Mouse (Mus musculus) cerebellum, postnatal 4 days (tissue): ENCODE data around the gene Glis3.

Experiments
- DNase-seq, 2 experiments: peaks; one replicate each; pipeline ENCODE4 v3.0.0; 2022; ENCODE audit warnings: low spot score in 2 of 2, mixed read lengths in 1 of 2

Glis3 gene

DNA sequence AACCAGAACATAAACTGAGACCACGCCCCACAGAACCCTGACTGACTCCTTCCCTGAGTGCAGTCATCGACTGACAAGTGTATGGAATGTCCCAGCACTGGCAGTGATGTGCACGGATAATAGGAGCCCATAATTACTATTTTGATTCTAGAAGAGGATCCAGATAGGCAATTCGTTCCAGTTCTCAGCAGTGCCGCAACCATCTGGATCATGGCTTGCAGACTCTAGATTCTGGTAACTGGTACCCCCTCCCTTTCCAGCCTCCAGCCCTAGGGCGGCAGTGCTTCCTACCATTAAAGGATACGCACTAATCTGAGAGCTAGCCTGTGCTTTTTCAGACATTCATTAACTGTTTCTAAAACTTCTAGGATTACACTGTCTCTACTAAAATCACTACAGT is 24.7 kb downstream of the Glis3 start:
- no peak for DNase-seq

DNA sequence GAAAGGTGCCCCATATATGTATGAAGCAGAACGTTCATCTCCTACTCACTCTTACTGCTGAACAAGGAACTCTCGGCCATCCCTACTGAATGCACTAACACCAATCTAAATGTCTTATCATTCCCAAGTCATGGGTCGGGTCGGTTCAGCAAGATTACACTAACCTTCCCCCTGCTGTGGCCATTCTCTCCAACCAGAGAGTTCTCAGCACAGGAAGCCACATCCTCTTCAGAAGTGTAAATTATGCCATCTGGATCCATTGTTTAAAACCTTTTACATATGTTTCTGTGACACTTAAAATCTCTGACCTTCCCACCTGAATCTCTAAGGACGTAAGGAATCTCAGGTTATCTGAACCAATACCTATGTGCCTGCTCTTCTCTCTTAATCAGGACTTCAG is 29.0 kb downstream of the Glis3 start:
- DNase-seq: no peak

DNA sequence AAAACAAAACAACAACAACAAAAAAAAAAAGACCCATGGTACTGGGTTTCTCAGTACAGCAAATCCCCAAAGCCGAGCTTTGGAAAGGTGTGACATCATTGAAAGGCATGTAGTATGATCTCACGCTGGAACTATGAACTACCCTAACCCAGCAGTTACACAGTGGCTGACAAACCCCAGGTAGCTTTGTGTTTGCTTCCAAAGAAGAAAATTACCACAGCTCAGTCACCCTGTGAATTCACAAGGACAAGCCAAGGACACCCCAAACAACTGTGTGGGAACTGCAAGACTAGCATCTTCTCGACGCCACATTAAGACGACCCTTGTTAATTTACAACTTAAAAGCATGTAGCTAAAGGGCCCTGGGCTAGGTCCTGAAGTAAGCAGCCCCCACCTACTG is 30.4 kb downstream of the Glis3 start:
- no peak for DNase-seq

DNA sequence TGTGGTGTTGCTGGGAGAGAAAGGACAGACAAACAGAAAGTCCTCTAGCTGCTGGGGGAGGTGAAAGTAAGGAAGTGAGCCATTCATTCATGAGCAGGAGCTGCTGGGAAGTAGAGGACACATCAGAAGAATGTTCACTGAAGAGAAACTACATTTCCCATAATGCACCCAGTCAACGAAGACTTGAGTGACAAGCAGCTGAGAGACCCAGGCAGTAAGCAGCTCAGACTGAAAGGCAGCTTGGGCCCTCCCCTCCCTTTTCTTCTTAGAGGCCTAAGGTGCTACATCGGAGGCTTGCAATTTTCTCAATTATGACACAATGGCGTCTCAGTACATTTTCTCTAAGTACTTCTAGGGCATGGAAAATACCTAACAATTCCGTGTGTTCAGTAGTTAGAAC is 31.0 kb downstream of the Glis3 start:
- no peak for DNase-seq

DNA sequence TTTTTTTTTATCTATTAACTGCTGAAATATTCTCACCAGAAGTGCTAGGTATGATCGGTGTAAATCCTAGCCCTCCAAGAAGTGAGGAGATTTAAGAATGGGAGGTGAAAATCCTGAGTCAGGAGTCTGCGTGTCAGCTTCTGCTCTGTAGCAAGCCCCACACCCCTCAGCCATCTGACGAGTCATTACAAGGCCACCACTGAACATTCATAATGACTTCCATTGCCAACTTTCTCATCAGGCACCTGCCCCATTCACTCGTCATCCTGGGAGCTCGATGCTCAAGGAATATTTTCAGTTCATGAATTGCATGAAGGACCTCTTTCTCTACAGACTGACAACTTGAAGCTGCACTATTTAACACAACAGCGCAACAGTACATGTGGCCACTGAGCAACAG is 32.5 kb downstream of the Glis3 start:
- no peak for DNase-seq

DNA sequence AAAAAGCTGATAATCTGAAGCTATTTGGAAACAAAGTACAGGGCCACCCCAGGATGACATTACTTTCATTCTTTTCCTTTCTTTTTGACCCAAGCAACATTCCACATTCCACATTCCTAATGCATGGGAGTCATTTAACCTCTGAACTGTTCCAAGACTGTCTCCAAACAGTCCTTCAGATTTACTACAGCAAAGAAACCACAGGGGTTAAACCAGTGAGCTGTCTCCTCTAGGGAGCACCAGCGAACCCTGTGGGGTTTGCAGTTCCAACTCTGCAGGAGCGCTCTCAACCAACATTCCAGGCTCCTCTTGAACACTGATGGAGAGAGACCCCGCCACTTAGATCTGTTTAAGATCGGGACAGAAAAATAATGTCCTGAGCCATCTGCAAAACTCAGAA is 33.6 kb downstream of the Glis3 start:
- DNase-seq: no peak

DNA sequence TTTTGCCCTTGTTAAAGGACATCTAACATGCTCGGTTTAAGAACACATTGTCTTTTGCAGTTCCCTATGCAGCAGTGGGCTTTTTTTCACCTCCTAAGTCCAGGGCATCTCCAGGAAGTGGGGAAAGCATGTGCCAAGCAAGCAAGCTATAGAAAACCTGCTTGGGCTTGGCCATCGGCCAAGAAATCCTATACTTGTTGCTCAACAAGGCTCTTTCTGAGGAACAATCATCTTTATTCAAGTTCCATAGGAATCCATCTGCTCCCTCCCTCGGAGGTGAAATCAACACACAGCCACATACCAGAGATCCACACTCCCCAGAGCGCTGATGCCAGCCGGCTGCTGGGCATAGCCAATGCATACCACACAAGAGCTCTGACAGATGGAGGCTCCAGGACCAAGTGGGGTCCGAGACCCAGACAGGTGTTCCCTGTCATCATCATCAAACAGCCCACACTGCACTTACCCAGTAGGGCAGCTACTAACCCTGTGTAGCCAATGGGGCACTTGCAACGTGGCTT is 39.0 kb downstream of the Glis3 start:
- DNase-seq: no peak

DNA sequence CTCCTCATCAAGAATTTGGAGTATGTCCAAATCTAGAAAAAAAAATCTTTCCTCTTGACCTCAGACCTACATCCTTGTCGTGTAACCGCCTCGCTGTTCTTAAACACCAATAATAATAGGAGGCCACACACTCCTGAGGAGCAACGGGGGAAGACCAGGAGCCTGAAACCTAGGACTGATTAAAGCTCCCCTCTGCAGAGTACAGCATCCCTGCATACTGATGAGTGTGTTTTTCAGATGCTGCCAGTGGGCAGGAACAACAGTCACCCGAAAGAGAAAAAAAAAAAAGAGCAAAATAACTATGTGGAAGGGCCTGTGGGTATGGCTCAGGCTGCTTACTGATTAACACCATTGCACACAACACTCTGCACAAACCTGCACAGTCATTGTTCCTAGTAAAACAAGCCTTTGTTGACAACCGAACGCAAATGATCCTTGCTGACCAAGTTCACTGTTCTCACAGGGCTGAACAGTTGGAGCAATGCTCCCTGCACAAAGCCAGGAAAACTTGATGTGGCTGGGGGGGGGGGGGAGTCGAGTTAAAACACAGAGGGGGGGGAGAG is 43.8 kb downstream of the Glis3 start:
- no peak for DNase-seq

DNA sequence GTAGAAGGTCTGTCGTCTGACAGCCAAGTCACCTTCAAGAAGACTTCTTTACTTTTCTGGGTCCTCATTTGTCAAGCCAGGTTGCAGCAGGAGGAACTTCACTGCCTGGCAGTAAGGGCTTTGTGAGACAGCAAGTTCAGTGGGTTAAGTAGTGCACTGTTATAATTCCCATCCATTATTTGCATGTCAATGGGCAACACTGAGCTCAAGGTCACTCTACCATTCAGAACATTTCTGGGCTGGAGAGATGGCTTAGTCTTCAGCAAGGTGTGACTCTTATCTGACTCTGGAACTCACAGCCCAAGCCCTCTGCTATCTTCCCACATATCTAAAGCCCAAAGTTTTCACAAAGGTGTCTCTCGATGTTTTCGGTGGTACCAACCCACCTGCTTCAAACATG is 44.9 kb downstream of the Glis3 start:
- no peak for DNase-seq

DNA sequence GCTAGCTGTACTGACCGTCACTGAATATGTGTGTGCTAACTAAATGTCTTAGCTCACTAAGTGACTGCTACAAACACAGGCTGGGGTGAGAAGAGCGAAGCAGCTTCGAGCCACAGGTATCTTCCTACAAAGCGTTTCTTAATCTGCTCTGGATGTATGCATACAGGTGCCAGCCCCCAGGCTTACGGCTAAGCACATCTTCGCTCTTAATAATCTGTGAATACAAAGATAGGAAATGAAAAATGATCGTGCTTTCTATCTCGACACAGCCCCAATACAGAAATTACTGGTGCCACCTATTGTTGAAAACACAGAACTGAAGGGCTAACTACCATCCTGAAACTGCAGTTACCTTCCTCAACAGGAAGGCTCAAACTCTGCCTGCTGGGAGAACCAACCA is 51.5 kb downstream of the Glis3 start:
- peak in 1 of 2 experiments; percentile 8 for DNase-seq

DNA sequence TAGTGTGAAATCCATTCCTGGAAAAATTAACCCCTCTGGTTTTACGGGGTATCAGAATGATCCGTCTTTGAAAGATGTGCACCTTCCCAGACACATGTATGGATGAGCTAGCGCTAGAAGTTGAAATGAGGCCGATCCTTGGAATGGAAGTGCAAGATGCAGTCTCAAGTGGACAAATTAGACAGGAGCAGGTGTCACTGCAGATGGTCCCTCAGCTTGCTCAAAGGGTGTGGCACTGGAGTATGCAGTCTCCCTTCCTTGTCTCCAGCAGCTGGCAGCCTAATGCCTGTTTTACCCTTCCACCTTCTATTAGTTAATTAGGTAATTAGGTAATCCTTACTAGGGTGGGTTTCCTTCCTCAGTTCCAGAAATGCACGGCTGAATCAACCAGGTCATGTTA is 53.7 kb downstream of the Glis3 start:
- no peak for DNase-seq

DNA sequence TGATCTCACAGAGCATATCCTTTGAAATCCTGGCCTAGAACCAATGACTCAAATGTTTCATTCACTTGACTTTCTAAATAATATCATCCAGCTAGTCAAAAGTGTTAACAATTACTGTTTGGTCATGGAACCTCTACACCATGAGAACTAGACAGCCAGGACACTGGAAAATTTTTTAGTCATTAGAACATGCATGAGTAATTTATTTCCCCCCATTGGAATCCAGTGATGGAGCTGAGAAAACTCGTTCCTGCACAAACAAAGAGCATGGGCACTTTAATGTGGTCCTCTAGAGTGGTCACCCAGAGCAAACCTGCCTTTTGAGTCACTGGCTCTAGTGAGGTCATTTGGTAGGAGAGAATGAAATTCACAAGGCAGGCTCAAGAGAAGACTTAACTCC is 55.3 kb downstream of the Glis3 start:
- no peak for DNase-seq

DNA sequence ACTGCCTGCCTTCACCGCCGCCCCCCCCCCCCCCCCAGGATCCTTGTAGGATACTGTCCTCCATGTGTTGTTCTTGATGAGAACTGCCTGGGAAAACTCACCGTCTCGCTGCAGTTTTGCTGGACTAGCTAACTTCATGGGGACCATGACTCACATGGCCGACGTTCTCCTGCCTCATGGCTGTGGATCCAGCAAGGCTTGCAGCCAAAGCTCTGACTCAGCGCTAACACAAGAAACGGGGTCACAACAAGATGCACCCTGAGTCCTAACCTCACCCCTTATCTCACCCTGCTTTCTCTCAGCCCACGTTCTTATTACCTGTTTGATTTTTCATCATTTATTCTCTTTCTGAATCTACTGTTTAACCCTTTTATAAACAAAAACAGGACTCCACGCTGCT is 56.2 kb downstream of the Glis3 start:
- no peak for DNase-seq

DNA sequence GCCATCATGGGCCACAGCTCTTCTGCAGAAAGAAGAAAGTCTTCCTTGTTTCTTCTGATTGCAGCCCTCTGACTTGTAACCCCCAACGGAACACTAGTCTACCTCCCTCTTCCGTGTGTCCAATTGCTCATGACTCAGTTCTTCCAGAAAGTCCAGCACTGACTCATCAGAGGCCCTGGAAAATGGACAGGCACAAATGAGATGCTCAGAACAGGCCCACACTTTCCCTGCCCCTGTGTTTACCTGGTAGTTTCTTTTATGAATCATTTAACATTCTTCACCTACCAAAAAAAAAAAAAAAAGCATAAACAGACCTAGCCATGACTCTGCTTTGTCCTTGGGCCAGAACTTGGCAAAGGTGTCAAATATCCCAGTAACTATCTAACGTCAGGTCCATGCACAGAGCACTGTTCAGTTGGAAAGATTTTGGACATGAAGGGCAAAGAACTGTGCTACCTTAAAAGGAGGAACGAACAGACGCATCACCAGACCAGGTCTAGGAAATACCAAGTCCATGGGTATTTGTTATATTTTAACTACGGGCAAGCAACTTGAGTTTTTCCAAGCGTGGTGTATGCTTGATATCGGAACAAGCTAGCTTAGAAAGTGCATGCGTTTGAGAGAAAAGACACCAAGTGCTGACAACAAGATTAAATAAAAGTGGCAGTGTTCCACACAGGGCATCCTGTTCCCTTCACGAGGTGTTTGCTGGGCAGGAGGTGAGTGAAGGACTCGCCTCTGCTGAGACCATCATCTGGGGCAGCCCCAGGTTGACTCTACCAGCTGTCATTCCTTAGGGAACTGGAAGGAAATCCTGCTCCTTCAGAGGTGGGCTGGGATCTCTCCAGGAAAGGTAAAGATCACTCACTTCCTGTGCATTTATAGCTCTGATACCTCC is 58.0 kb downstream of the Glis3 start:
- no peak for DNase-seq

DNA sequence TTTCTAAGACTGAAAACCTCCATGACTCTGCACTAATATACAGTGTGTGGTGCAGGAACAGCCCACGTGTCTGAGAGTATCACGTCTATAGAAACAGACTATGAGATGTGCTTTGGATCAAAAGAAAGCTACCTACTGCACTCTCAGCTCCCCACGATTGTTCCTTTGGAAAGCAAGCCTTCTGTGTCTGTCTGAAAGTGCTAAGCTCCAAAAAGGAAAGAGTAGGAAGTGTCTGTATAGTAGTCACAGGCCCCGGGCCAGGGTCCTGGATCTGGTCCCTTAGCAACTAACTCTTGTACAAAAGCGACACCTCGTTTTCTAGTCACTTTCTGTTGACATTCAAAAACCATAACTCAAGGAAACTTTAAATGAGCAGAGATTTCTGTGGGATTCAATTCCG is 62.1 kb downstream of the Glis3 start:
- no peak for DNase-seq

DNA sequence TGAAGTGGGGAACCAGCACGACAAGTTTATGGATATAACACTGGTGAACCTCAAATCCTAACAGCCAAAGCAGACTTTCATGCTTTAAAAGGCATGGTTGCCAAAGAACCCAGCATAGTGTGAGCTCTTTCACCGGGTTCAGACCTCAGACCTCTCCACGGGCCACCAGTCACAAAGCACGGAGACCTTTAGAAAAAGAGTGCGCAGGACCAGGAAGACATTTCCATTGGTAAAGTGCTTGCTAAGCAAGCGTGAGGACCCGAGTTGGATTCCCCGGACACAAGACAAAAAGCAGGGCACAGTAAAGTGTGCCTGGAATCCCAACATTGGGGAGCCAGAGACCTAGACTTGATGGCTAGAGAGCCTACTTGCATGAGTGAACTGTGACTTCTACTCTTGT is 62.7 kb downstream of the Glis3 start:
- no peak for DNase-seq

DNA sequence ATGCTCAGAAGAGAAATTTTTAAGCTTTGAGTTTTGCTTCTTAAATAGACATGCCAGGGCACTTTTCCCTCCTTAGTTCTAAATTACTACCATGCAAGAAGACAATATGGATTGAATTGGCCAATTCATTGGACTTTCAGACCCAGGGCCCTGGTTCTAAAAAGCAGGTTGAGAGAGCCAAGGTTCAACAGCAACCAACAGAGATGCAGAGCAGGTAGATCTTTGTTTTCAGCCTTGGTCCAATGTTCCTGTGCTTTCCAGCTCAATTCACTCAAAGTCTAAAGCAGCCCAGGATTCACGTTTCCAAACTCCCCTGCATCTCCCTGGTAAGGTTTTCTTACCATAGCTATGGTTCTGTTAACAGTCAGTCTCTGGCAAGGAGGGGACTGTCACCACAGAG is 63.4 kb downstream of the Glis3 start:
- DNase-seq: no peak

DNA sequence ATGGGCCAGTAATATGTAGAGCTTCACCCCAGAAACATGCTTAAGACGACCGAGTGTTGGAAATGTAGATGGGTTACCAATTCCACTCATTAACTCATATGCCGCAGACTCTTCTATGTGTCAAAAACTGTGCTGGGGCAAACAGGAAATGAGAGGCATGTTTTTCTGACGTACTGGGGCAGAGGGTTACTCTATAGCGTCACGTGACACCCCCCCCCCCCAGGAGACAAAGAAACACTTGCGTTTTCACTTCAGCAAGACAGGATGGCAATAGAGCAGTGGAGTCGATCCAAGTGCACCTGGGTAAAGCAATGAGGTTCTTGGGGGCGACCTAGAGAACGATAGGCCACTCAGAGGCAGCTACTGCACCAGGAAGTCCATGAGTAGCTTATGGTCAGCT is 67.6 kb downstream of the Glis3 start:
- DNase-seq: no peak

DNA sequence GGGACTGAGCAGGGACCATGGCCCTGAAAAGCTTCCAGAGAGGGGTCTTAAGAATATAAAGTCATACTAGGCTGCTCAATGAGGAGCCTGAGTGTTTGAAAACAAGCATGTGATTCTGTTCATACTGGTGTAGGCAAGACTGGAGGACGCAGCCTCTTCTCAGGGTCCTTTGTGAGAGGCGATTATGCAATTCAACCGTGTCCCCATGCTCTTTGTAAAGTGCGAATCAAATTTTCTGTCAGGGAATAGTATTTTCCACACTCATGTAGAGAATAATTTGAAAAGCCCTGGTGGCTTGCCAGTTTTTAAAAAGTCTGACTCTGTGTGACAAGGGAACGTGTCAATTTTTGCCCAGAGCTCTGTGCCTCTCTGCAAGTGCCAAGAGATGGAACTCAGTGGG is 71.1 kb downstream of the Glis3 start:
- DNase-seq: no peak

DNA sequence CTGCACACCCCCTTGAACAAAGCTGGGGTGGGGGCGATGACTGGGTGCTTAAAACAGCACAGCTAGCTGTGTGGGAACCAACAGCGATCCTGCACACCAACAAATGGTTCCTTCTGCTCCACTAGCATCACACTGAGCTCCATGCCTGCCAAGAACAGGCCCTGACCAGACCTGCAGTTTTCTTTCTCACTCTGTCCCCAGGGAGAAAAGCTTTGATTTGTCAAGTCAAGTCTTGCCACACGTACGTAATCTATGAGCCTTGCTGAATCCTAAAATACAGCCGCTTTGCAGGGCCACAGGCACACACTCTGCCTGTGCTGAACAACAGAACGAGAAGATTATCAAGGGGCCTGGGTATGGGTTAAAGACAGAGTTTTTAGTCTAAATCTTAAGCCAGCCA is 71.6 kb downstream of the Glis3 start:
- no peak for DNase-seq

DNA sequence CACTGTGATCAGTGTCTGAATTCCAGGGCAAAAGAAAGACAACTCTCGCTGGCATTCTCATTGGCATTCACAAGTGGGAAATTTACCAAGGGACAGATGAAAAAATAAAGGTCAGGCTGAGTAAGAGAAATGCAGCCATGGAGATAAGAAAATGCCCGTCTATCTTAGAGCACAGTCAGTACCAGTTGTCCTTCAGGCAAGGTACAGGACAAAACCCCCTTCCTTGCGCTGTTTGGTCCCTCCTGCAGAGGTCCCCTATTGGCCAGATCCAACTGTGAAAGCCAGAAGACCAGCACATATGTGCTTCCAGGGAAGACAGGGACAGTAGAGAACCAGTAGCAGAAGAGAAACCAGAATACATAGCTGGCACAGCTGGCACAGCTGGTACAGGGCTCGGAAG is 79.0 kb downstream of the Glis3 start:
- DNase-seq: no peak

DNA sequence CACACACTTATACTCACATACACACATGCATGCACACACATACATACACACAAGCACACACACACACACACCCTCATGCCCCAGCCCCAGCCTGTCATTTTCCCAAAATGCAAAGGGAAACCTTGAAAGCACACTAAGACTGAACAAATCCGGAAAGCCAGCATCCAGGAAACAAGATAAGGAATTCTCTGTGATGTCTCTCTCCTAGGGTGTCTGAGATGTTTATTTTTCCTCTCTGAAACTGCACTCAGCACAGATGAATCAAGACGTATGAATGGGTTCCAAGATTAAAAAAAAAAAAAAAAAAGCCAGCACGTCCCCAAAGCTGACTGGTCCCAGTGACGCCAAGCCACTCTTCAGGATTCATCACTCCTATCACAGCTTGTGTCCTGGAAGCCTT is 85.7 kb downstream of the Glis3 start:
- no peak for DNase-seq

DNA sequence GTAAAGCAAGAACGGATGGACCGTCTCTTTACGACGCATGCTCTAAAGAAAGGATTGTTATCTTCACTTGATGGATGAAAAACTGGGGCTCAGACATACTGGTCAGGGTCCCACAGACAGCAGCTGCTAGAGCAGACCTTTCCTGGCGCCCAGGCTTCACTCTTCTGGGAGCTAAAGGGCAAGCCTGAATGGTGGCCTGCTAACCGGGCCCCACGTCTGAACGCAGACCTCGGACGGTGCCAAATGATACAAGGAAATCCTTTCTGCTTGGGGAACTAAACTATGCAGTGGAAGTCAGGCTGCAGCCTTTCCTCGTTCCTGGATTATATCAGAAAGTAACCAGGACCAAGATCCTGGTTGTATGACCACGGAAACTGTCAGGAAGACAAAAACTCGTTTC is 86.9 kb downstream of the Glis3 start:
- no peak for DNase-seq
